Mouse (Mus musculus) splenic B cell, adult 2 months (primary cell): ENCODE measurements around the gene Kdr.

Experiments
- DNase-seq: peaks from one replicate; pipeline ENCODE4 v3.0.0-alpha.2; 2011; ENCODE audit warnings: low read depth, low spot score
- H3K27me3 ChIP-seq: 2 replicates; pipeline ENCODE4 v1.6.1; 2012; ENCODE audit warnings: mild to moderate bottlenecking, low read length, moderate library complexity, mixed read lengths; ENCODE audit not compliant: control insufficient read depth, poor library complexity, insufficient read depth, severe bottlenecking
- H3K36me3 ChIP-seq: 2 replicates; pipeline ENCODE4 v1.6.1; 2012; ENCODE audit warnings: mild to moderate bottlenecking, low read length, moderate library complexity, mixed read lengths; ENCODE audit not compliant: control insufficient read depth, poor library complexity, insufficient read depth, severe bottlenecking

Kdr gene

DNA sequence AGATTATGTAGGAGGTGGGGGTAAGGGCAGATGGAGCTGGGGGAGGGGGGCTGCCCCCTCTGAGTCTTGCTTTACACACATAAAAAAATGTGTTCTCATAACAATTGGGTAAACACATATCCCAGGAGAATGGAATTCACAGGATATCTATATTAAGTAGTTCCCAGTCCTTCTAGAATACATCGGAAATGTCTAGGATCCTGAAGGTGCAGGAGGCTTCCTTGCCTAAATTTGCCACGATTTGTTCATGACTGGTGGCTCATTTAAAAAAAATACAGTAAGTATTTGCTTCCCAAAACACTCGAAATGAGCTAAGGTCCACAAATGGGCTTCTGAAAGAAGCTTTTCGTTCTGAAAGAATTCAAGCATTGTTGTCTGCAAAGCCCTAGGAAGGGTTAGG is 61.0 kb downstream of the Kdr start:
- Histone ChIP-seq H3K27me3 (no peaks in the 10 kb centered on the region), H3K36me3 (no peaks in the 10 kb centered on the region)
- no peak for DNase-seq

DNA sequence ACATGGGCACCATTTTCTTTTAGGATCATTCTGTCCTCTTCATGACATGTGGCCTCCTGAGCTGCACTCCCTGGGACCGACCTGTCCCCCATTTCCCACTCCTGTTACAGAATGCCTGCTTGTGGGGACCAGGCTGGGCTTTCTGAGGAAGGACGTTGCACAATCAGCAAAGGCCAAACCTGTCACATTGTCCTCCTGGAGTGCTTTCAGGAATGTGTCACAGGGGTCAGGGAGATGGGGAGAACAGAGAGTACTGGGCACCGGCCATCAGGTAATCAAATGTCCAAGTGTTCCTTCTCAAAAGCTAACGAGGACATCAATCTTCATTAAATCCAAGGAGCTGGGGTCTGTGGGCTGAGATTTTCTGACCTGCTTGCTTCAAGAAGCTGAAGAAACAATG is 72.2 kb downstream of the Kdr start:
- DNase-seq = no peak
- Histone ChIP-seq H3K27me3 (no peaks in the 10 kb centered on the region), H3K36me3 (no peaks in the 10 kb centered on the region)

DNA sequence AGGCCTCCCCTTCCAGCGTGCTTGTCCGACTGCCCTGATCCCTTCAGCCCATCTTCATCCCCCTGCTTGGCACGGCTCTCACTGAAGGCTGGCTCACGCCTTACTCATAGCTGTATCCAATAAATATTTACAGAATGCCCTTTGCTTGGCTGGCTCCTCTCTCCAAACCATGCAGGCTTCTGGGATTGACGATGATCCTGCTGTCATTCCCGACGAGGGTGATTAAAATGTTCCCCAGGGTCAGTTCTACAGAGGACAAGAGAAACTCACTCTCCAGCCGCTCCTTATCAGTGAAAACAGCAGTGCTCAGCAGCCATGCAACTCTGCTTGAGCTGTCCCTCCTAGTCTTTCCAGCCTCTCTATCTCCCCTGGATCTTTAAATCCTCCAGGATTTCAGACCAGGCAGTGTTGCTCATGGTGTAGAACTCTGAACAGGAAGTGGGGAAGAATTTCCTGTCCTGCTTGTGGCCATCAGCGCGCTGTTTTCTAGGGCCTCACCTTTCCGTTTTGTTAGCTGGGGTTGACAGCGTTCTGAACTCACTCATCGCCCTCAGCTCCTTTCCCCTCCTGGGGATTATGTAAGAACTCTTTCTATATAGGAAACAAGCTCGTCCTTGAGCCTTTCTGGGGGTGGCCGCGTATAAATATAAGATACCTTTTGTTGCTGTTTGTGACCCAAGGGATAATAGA is 77.9 kb downstream of the Kdr start:
- no peaks in the 10 kb centered on the region for H3K27me3 ChIP-seq
- no peak for DNase-seq

DNA sequence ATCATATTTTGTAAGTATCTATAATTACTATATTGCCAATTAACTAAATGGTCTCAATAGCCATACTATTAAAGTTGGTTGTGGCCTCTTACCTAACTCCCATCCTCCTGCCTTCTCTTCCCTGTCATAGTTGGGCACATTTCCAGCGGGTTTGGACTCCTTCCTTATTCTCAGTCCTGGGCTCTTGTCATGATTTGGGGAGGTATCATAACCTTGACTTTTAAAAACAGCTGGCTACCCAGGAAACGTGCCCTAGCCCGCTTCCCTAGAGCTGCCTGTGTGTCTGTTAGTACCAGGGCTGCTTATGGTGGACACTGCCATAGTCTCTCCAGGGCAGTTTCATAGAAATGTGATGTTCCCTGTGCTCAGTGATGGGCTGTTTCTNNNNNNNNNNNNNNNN is 82.9 kb downstream of the Kdr start:
- DNase-seq = no peak
- no peaks in the 10 kb centered on the region for H3K27me3 ChIP-seq
- no peaks in the 10 kb centered on the region for H3K36me3 ChIP-seq

More for the DNA sequence above, 77.9 kb downstream of the Kdr start:
- H3K36me3 ChIP-seq = no peaks in the 10 kb centered on the region

DNA sequence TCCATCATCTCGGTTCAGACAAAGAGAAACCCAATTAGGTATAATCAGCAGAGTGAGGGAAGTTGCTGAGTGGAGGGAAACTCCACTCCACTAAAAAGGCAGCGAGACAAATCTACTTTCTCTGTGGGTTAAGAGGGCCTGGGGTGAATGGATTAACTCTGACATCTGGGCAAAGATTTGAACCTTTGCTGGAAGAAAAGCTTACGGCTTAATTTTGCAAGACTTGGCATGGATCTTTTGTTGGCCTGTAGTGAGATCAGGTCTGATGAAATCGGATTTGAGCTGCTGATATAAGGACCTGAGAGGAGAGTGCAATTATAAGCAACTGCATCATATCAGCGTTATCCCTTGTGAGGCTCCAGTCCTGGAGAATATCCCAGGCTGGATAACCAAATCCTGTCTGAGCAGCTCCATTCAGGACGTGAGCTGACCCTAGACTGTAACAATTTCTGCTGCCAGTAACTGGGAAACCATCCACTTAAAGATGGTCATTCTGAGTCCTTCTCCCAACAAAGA is 85.2 kb downstream of the Kdr start:
- Histone ChIP-seq H3K27me3 (no peaks in the 10 kb centered on the region), H3K36me3 (no peaks in the 10 kb centered on the region)
- no peak for DNase-seq
